Mouse (Mus musculus): Measurements from ENCODE around the gene Zfp422. TPM values are rescaled to one million over a fixed set of nuclear protein-coding genes. Genes with fewer than 3 reads are reported as not detected.

Zfp422 gene
- total RNA-seq (2021) = 10 to 100 TPM; 21.2 to 22.1 TPM
- long read RNA-seq, experiment 1, transcript Zfp422-202 (2 exons, 3,187 nt) = major isoform, 9 of 19 reads
- long read RNA-seq, experiment 1, transcript Zfp422-201 (2 exons, 2,375 nt) = minor isoform, 6 of 19 reads
- long read RNA-seq, experiment 1, partial matches to known transcripts = 0 of 19 reads
- long read RNA-seq, experiment 1, other reads (novel, unspliced or antisense) = 2 of 19 reads
- long read RNA-seq, experiment 2, transcript Zfp422-202 (2 exons, 3,187 nt) = major isoform, 32 of 44 reads
- long read RNA-seq, experiment 2, transcript Zfp422-201 (2 exons, 2,375 nt) = minor isoform, 8 of 44 reads
- long read RNA-seq, experiment 2, partial matches to known transcripts = 0 of 44 reads
- long read RNA-seq, experiment 2, other reads (novel, unspliced or antisense) = 3 of 44 reads

DNA sequence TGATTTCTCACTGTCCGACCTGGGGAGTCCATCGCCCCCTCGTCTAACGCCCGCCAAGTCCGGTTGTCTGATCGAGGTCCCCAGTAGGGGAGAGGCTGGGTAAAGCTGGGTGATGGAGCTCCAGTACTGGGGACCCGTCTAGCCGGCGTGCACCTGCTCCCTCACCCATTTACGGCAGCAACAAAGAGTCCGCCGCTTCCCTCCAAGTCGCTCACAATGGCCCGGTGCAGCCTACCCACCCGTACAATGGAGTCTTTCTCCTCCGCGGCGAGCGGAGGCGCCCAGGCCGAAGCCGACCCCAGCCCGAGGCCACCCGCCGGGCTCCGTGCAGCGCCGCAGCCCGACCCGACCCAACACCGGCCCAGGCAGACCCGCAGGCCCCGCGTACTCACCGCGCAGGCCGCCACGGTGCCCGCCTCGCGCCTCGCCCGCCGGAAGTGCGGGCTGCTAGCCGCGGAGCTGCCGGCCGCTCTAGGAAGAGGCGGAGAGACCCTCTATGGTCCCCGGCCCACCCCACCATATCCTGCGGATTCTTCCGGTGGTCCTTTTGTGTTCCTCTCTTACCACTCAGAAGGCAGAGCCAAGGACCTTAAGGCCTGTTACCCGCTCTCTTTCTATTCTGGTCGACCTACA is at the start of gene Zfp422:
Gene Zfp422, minus strand, starts transcription at position 461 of the 633 bp plus-strand sequence.
- DNase-seq (ENCODE audit: low spot score in 2 of 2) = peak; percentile 31 to 48

DNA sequence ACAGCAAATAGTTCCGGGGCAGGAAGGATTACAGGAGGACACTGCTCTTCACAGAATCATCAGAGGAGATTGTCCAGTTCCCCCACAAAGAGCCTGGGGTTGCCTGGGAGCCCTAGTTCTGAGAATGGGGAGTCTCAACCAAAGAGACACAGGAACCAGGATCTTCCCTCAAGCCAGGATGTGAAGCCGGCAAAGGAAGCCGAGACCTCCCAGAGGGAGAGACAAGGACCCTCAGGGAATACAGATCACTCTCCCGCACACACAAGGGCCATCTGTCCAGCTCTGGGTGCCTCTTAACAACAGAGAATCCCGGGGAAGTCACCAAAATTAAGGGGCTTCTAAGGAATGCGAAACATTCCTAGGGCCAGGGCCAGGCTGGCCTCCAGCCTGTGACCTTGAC is 48.5 kb upstream of the Zfp422 start:
- Histone ChIP-seq H3K27ac (no peak overlapping the region), H3K4me3 (no peak overlapping the region)
- TF ChIP-seq CTCF (conservative IDR thresholded peaks at IDR 0.05) = no peak
- DNase-seq (ENCODE audit: low spot score in 2 of 2) = no peak

More for the DNA sequence above, at the start of gene Zfp422:
- H3K27ac ChIP-seq = peak within 1 kb of the TSS; percentile 95
- H3K4me3 ChIP-seq = peak within 1 kb of the TSS; percentile 84
- TF ChIP-seq CTCF (conservative IDR thresholded peaks at IDR 0.05) = no peak

DNA sequence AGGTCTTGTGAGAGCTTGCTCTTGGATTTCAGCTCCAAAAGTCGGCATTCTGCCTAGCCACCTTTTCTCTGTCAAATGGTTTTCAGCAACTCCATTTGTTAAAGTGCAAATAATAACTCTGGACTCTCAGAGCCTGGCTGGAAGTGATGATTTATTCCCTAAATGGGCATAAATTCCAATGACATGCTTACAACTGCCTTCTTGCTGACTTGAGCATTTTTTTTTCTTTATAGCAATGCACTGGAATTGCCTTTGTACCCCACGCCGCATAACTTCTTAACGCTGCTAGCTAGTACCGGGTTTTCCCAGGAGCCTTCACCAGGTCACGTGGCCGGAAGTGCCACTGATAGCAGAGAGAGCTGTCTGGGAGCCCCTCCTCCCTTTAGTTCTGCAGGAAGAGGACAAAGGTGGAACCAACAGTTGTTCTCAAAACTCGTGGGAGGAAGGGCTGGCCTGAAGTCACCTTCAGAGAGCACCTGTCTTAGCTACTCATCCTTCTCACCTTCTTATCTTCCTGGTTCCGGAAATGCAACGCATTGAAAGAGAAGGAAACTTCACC is 47.6 kb upstream of the Zfp422 start:
- Histone ChIP-seq H3K4me3 (no peak overlapping the region), H3K27ac (no peak overlapping the region)
- TF ChIP-seq CTCF (conservative IDR thresholded peaks at IDR 0.05) = no peak
- no peak for DNase-seq (ENCODE audit: low spot score in 2 of 2)

DNA sequence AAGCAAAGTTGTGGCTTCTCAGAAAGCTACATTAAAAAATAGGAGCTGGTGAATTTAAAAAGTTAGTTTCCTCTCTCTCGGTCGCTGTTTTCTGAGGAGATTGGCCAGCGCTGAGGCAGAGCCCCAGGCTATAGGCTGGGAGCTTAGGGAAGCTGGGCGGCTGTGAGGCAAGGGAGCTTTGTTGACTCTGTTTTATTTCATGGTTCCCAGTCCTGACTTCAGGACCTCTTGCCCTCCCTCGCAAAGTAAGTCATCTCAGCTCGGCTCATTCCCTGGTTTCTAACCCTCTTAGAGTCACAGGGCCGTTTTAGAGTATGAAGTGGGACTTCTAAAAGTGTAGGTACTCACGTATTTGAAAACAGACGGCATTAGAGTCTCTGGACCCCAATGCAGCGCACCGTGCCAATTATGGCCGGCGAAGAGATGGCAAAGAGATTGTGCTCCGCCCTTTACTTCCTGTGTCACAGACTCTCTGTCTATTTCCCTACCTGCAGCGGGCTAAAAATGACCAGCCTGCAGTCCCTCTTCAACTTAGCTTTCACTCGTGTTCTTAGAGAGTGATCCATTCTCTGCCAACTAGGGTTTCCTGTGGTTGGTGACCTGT is 45.6 kb upstream of the Zfp422 start:
- DNase-seq (ENCODE audit: low spot score in 2 of 2) = no peak
- Histone ChIP-seq H3K4me3 (peak overlapping the region; percentile 61), H3K27ac (peak overlapping the region; percentile 68; the same call in 1 of the 2 replicates)
- TF ChIP-seq CTCF (conservative IDR thresholded peaks at IDR 0.05) = no peak

DNA sequence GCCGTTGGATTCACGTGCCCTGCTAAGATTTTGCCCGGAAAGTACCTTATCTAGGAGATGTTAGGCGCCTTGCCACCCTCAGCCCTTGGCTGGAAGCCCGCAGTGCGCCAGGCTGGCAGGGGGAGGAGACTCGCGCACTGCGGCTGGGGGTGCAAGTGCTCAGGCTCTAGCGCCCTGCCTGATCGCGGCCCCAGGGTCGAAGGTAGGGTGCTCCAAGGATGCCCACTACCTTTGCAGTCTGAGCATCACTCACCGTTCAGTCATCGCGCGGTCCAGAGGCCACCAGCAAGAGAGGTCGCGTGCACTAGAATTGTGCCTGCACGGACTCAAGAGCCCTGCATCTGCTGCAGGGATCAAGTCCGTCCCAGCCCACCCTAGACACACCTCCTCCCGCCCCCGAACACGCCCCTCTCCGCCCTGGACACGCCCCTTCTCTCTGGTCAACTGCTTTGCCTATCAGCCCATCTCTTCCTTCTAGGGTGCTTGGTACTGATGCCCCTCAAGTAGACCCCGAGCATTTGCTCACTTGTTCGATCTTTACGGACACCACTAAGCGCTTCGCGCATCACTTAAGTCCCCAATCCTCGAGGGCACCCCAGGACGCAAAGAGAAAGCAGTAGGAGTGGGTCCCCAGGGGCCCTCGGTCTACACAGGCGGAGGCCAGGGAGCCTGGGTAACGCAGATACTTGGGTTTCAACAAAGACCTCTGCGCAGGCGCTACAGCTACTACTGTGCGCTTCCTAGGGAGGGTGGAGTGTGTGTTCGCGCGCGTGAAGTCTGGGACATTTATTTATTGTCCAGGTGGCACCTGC is 44.9 kb upstream of the Zfp422 start, which contains the start of gene Rassf4:
Gene Rassf4, minus strand, starts transcription at position 482 of the 812 bp plus-strand sequence.
- no peak for TF ChIP-seq CTCF (conservative IDR thresholded peaks at IDR 0.05)
- peak; percentile 63 to 66 for DNase-seq (ENCODE audit: low spot score in 2 of 2)
- H3K4me3 ChIP-seq = peak within 1 kb of the TSS; percentile 61
- H3K27ac ChIP-seq = peak within 1 kb of the TSS; percentile 68; the same call in 1 of the 2 replicates

DNA sequence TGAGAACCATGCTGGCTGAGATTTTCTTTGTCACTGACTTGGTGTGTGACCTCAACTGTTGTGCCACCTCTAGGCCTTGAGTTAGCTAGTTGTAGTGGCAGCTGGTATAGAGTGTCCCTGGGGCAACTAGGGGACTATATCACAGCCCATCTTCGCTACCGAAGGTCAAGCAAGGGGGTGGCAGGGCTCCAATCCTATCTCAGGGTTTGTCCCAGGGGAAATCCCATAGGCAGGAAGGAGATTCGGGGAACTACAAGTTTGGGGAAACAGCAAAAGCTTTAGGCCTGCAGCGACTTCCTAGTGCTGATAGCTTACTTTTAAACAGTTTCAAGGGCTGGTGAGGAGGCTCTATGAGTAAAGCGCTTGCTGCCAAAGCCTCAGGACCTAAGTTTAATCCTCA is 43.5 kb upstream of the Zfp422 start:
- TF ChIP-seq CTCF (conservative IDR thresholded peaks at IDR 0.05) = no peak
- no peak overlapping the region for H3K4me3 ChIP-seq
- DNase-seq (ENCODE audit: low spot score in 2 of 2) = no peak

DNA sequence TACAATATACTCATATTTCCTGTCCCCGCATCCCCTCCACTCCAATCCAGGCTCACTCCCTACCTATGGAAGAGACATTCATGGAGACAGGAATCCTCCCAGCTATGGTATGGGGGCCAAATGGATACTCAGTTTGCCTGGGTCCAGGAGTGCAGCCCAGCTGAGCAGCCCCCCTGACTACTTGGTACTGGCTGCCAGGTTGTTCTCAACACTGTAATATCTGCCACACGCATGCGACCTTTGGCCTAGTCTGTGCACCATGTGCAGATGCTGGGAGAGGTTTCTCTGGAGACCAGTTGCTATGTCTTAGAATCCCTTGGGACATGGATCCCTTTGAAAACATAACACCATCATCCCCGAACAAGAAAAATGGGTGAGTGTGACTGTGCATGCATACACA is 43.0 kb upstream of the Zfp422 start:
- TF ChIP-seq CTCF (conservative IDR thresholded peaks at IDR 0.05) = no peak

More for the DNA sequence above, 43.5 kb upstream of the Zfp422 start:
- no peak overlapping the region for H3K27ac ChIP-seq

DNA sequence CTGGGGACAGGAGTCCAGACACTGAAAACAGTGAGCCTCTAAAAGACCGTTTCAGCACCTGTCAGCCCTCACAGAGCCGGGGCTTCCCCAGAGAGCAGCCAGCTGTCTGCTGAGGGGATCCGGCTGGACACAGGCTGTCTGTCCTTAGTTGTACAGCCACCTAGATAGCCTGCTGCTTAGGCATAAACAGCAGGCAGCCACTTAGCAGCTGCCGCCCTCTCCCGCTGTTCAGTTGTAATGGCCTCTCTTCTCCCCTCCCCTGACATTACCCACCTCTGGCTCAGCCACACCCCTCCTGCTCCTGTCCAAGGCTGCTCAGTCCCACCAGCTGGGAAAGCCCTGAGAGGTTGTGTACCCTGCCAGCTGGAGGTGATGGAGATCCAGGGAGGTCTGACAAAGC is 42.2 kb upstream of the Zfp422 start:
- no peak for TF ChIP-seq CTCF (conservative IDR thresholded peaks at IDR 0.05)
- no peak overlapping the region for H3K4me3 ChIP-seq
- DNase-seq (ENCODE audit: low spot score in 2 of 2) = no peak

More for the DNA sequence above, 43.0 kb upstream of the Zfp422 start:
- DNase-seq (ENCODE audit: low spot score in 2 of 2) = no peak
- no peak overlapping the region for H3K4me3 ChIP-seq
- H3K27ac ChIP-seq = no peak overlapping the region

DNA sequence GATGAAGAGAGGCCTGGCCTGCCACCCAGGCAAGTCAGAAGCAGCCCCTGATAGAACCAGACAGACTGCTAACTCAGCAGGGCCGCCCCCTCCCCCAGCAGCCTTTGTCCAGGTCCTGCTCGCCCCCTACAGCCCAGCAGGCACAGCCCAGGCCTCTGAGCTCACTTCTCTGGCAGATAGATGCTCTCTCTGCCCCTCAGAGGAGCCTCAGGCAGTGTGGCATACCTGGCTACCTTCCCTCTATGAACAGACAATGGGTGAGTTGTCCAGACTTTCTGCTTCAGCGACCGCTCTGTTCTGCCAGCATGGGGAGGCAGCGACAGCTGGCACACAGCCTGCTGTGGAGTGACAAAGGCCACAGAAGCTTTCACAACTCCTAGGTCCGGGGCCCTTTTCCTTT is 41.3 kb upstream of the Zfp422 start:
- no peak overlapping the region for H3K27ac ChIP-seq
- no peak for DNase-seq (ENCODE audit: low spot score in 2 of 2)

More for the DNA sequence above, 42.2 kb upstream of the Zfp422 start:
- no peak overlapping the region for H3K27ac ChIP-seq

DNA sequence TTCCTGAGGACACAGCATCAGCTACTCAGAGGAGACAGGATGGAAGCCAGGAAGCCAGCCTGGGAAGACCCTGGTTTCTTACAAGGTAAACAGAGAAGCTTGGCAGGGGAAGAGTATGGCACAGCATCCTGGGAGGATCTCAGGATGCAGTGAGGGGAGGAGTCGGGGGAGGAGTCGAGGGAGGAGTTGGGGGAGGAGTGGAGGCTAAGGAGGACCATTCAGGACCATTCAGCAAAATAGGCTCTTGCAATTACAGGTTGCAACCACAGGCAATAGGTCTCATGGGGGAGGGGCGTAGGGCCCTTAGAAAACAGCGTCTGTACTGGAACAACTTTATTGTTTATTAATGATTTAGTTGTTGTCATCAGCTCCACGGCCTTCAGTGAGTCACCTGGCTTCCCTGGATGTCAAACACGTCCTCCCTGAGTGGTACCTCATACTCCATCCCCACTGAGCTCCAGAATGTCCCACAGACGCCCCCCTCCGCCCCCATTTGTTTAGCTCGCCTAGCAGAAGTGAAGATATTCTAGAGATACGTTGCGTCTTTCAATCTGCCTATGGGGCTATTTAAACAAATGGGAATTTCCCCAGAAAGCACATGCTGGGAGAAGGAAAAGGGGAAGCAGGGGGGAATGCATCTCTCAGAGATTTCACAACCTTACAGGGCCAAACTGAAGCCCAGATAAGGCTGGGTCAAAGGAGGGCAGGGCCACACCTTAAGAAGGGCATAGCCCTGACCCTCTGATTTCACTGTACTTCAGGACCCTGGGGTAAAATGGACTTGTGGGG is 40.1 kb upstream of the Zfp422 start:
- Histone ChIP-seq H3K4me3 (no peak overlapping the region), H3K27ac (no peak overlapping the region)
- DNase-seq (ENCODE audit: low spot score in 2 of 2) = no peak

More for the DNA sequence above, 41.3 kb upstream of the Zfp422 start:
- H3K4me3 ChIP-seq = no peak overlapping the region
- no peak for TF ChIP-seq CTCF (conservative IDR thresholded peaks at IDR 0.05)

DNA sequence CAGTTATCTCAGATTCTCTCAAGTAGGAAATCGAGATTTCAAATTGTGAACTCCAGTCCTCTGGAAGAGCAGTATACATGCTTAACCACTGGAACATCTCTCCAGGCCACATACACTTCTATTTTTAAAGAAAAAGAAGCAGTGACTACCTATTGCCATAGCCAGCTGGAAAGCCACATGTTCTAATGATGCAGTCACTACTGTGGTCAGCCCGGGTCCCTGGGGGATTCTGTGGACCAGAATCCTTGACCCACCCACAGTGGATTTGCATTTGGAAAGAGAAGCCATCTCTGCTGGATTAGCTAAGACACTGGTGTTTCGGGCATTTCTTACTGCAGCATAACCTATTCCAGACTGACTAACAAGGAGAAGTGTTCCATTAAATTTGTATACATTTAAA is 38.6 kb upstream of the Zfp422 start:
- no peak for DNase-seq (ENCODE audit: low spot score in 2 of 2)
- Histone ChIP-seq H3K4me3 (no peak overlapping the region), H3K27ac (no peak overlapping the region)
- TF ChIP-seq CTCF (conservative IDR thresholded peaks at IDR 0.05) = no peak

More for the DNA sequence above, 40.1 kb upstream of the Zfp422 start:
- TF ChIP-seq CTCF (conservative IDR thresholded peaks at IDR 0.05) = no peak

Data from layer of hippocampus, adult 2 months (tissue).